Mouse (Mus musculus): ENCODE data around the gene Agtpbp1.
"Not testable (repeated sequence)": the region's sequence is repeated elsewhere in the genome, so short reads cannot be mapped to it uniquely, and the experiment has no call there.

Gene Agtpbp1

GRCm38 (mm10) chr13:59481484-59481855 is 103.6 kb downstream of the Agtpbp1 start:
- no peak for DNase-seq (ENCODE audit: low spot score)

- DNase-seq (ENCODE audit: low spot score), result no peak
Observed at GRCm38 (mm10) chr13:59480599-59481483, 104.2 kb downstream of the Agtpbp1 start.

- not testable (repeated sequence) for DNase-seq (ENCODE audit: low spot score)
Observed at GRCm38 (mm10) chr13:59477928-59478327, 107.1 kb downstream of the Agtpbp1 start.

GRCm38 (mm10) chr13:59477451-59477850 is 107.6 kb downstream of the Agtpbp1 start:
- no peak for DNase-seq (ENCODE audit: low spot score)

- no peak for DNase-seq (ENCODE audit: low spot score)
Observed at GRCm38 (mm10) chr13:59474973-59475372, 110.1 kb downstream of the Agtpbp1 start.

- DNase-seq (ENCODE audit: low spot score), result no peak
Observed at GRCm38 (mm10) chr13:59473341-59473740, 111.7 kb downstream of the Agtpbp1 start.

GRCm38 (mm10) chr13:59472222-59472621 is 112.8 kb downstream of the Agtpbp1 start:
- DNase-seq (ENCODE audit: low spot score), result no peak

GRCm38 (mm10) chr13:59469701-59470100 is 115.3 kb downstream of the Agtpbp1 start:
- DNase-seq (ENCODE audit: low spot score), result no peak

- no peak for DNase-seq (ENCODE audit: low spot score)
Observed at GRCm38 (mm10) chr13:59468181-59468802, 116.7 kb downstream of the Agtpbp1 start.

- DNase-seq (ENCODE audit: low spot score), result peak; percentile 43
Observed at GRCm38 (mm10) chr13:59467591-59467990, 117.4 kb downstream of the Agtpbp1 start.

GRCm38 (mm10) chr13:59460958-59461357 is 124.1 kb downstream of the Agtpbp1 start:
- no peak for DNase-seq (ENCODE audit: low spot score)

GRCm38 (mm10) chr13:59456203-59456602 is 128.8 kb downstream of the Agtpbp1 start:
- DNase-seq (ENCODE audit: low spot score), result no peak

GRCm38 (mm10) chr13:59454001-59454785 is 130.8 kb downstream of the Agtpbp1 start:
- no peak for DNase-seq (ENCODE audit: low spot score)

- no peak for DNase-seq (ENCODE audit: low spot score)
Observed at GRCm38 (mm10) chr13:59453582-59453981, 131.4 kb downstream of the Agtpbp1 start.

- DNase-seq (ENCODE audit: low spot score), result no peak
Observed at GRCm38 (mm10) chr13:59453045-59453444, 132.0 kb downstream of the Agtpbp1 start.

- DNase-seq (ENCODE audit: low spot score), result no peak
Observed at GRCm38 (mm10) chr13:59450840-59451239, 134.2 kb downstream of the Agtpbp1 start.

GRCm38 (mm10) chr13:59447130-59447529 is 137.9 kb downstream of the Agtpbp1 start:
- no peak for DNase-seq (ENCODE audit: low spot score)

GRCm38 (mm10) chr13:59445179-59445578 is 139.8 kb downstream of the Agtpbp1 start:
- no peak for DNase-seq (ENCODE audit: low spot score)

- DNase-seq (ENCODE audit: low spot score), result no peak
Observed at GRCm38 (mm10) chr13:59444371-59444770, 140.7 kb downstream of the Agtpbp1 start.

GRCm38 (mm10) chr13:59439683-59440082 is 145.3 kb downstream of the Agtpbp1 start:
- no peak for DNase-seq (ENCODE audit: low spot score)

- DNase-seq (ENCODE audit: low spot score), result no peak
Observed at GRCm38 (mm10) chr13:59434554-59434953, 150.5 kb downstream of the Agtpbp1 start.

GRCm38 (mm10) chr13:59431124-59431864 is 153.7 kb downstream of the Agtpbp1 start:
- DNase-seq (ENCODE audit: low spot score), result peak; percentile 36

Data from ovary, adult 18-20 months (tissue).